Mouse (Mus musculus) Patski (cell line): ENCODE measurements at regions not wholly inside any gene's neighbourhood (a gene's known extent, or its start where the extent isn't known, plus 50 kb on each side); places are given as distances from the start of the nearest gene placed in this dataset.

Source experiments
- ATAC-seq: fragments of 100-300 bp; one replicate; pipeline ENCODE4 v1.8.0; 2021
- CTCF ChIA-PET: fragments of 350-600 bp; sonication (Branson Sonifier 250); formaldehyde crosslinking; loops from one replicate; lab custom pipeline; 2022; ENCODE audit warnings: inconsistent platforms; lab: Charles Lee
- POLR2A ChIA-PET: fragments of 350-600 bp; sonication (Branson Sonifier 250); formaldehyde crosslinking; loops from one replicate; lab custom pipeline; 2022; ENCODE audit warnings: antibody characterized with exemption, inconsistent platforms; lab: Charles Lee
- DNase-seq: peaks from one replicate; pipeline ENCODE4 v3.0.0-alpha.2; 2011; ENCODE audit warnings: low read depth, low spot score
- H3K27me3 ChIP-seq: fragments of 371-371 bp; one replicate; pipeline ENCODE4 v1.5.1; 2021
- CTCF ChIP-seq: fragments of 100-300 bp; IDR thresholded peaks from one replicate; pipeline ENCODE4 v1.5.1; 2021
- in situ Hi-C: fragments of 300-500 bp; cut with MboI; formaldehyde crosslinking; loops from 3 replicates; pipeline ENCODE4 v1.11.1; 2018; ENCODE audit warnings: low pct_unique_long_range_greater_than_20kb, mixed read lengths

GRCm38 (mm10) chr6:47354515-47354914, 98.7 kb upstream of the Cul1 start:
- POLR2A ChIA-PET: no interaction called here
- peaks cover 4% of the 10 kb centered on the region for H3K27me3 ChIP-seq
- no peak for ATAC-seq
- CTCF ChIA-PET: interaction anchor here (1.2 to 2.0 kb wide), 3 partner anchors 29 to 293 kb away, joined by 3 to 6 read pairs (median 4); no protein-coding TSS in a partner anchor
- DNase-seq: no peak
- in situ Hi-C loops: no loop called here
- no peak for TF ChIP-seq CTCF

GRCm38 (mm10) chr6:47355500-47355899, 97.7 kb upstream of the Cul1 start:
- DNase-seq (no peak), ATAC-seq (no peak)
- peaks cover 4% of the 10 kb centered on the region for H3K27me3 ChIP-seq
- in situ Hi-C loops: no loop called here
- no peak for TF ChIP-seq CTCF
- CTCF ChIA-PET: interaction anchor here (1.2 to 2.0 kb wide), 3 partner anchors 28 to 292 kb away, joined by 3 to 6 read pairs (median 4); no protein-coding TSS in a partner anchor
- POLR2A ChIA-PET: no interaction called here

GRCm38 (mm10) chr6:47356500-47356899, 96.7 kb upstream of the Cul1 start:
- CTCF ChIA-PET: no interaction called here
- POLR2A ChIA-PET: no interaction called here
- no peak for TF ChIP-seq CTCF
- in situ Hi-C loops: no loop called here
- DNase-seq: no peak
- ATAC-seq: no peak
- H3K27me3 ChIP-seq: peaks cover 9% of the 10 kb centered on the region

- peaks cover 15% of the 10 kb centered on the region for H3K27me3 ChIP-seq
- in situ Hi-C loops: no loop called here
- ChIA-PET POLR2A (no interaction called here), CTCF (no interaction called here)
- ATAC-seq (no peak), DNase-seq (no peak)
- TF ChIP-seq CTCF: peak; percentile 67
These were observed 94.5 kb upstream of the Cul1 start for GRCm38 (mm10) chr6:47358686-47359085.

GRCm38 (mm10) chr6:47364002-47364401, 89.2 kb upstream of the Cul1 start:
- peaks cover 25% of the 10 kb centered on the region for H3K27me3 ChIP-seq
- POLR2A ChIA-PET: no interaction called here
- CTCF ChIA-PET: interaction anchor here (1.7 kb wide), 1 partner anchor 32 kb away, joined by 3 read pairs; no protein-coding TSS in a partner anchor
- DNase-seq: no peak
- no peak for TF ChIP-seq CTCF
- in situ Hi-C loops: no loop called here
- ATAC-seq: no peak

GRCm38 (mm10) chr6:47364556-47364955, 88.6 kb upstream of the Cul1 start:
- TF ChIP-seq CTCF: no peak
- no peak for ATAC-seq
- ChIA-PET CTCF (interaction anchor here (1.7 kb wide), 1 partner anchor 33 kb away, joined by 3 read pairs; no protein-coding TSS in a partner anchor), POLR2A (no interaction called here)
- in situ Hi-C loops: no loop called here
- peaks cover 25% of the 10 kb centered on the region for H3K27me3 ChIP-seq
- DNase-seq: no peak

GRCm38 (mm10) chr6:47365651-47366645, 87.2 kb upstream of the Cul1 start:
- H3K27me3 ChIP-seq: peaks cover 24% of the 10 kb centered on the region
- ChIA-PET CTCF (no interaction called here), POLR2A (no interaction called here)
- DNase-seq (no peak), ATAC-seq (no peak)
- TF ChIP-seq CTCF: no peak
- in situ Hi-C loops: no loop called here

GRCm38 (mm10) chr6:47367461-47367860, 85.7 kb upstream of the Cul1 start:
- in situ Hi-C loops: no loop called here
- CTCF ChIA-PET: interaction anchor here (1.1 to 1.7 kb wide), 2 partner anchors 11 to 15 kb away, joined by 5 to 7 read pairs; no protein-coding TSS in a partner anchor
- no peak for TF ChIP-seq CTCF
- peaks cover 15% of the 10 kb centered on the region for H3K27me3 ChIP-seq
- POLR2A ChIA-PET: interaction anchor here (0.7 kb wide), 1 partner anchor 16 kb away, joined by 4 read pairs; no protein-coding TSS in a partner anchor
- no peak for DNase-seq
- no peak for ATAC-seq

- in situ Hi-C loops: no loop called here
- ATAC-seq (no peak), DNase-seq (no peak)
- ChIA-PET POLR2A (no interaction called here), CTCF (no interaction called here)
- peaks cover 17% of the 10 kb centered on the region for H3K27me3 ChIP-seq
- no peak for TF ChIP-seq CTCF
These were observed 77.5 kb upstream of the Cul1 start for GRCm38 (mm10) chr6:47375705-47376104.

- in situ Hi-C loops: no loop called here
- DNase-seq (no peak), ATAC-seq (no peak)
- ChIA-PET POLR2A (no interaction called here), CTCF (no interaction called here)
- peaks cover 18% of the 10 kb centered on the region for H3K27me3 ChIP-seq
- TF ChIP-seq CTCF: no peak
These were observed 71.7 kb upstream of the Cul1 start for GRCm38 (mm10) chr6:47381451-47381850.

GRCm38 (mm10) chr6:47386550-47386949, 66.6 kb upstream of the Cul1 start:
- peaks cover 12% of the 10 kb centered on the region for H3K27me3 ChIP-seq
- ChIA-PET POLR2A (no interaction called here), CTCF (no interaction called here)
- in situ Hi-C loops: no loop called here
- ATAC-seq (no peak), DNase-seq (no peak)
- no peak for TF ChIP-seq CTCF
